Mouse (Mus musculus) embryonic facial prominence, embryonic 13.5 days (tissue): ENCODE data around the gene Apon. TPM values are rescaled to one million over a fixed set of nuclear protein-coding genes. Genes with fewer than 3 reads are reported as not detected.
A peak's percentile ranks its signal among the peaks of the same experiment; 100 is the strongest.

ENCODE experiments used
- ATAC-seq: fragments of 200-750 bp; cut with Nextera tagmentation; 2 replicates; pipeline ENCODE4 v1.8.0; 2017; ENCODE audit warnings: low read depth; ENCODE audit not compliant: insufficient number of reproducible peaks, insufficient read depth, low FRiP score, low TSS enrichment
- H3K27ac ChIP-seq: fragments of 300-500 bp; sonication (generic); 2 replicates; pipeline ENCODE4 v1.5.1; 2015; ENCODE audit warnings: moderate library complexity, mild to moderate bottlenecking, inconsistent platforms
- H3K27me3 ChIP-seq: fragments of 300-500 bp; sonication (generic); 2 replicates; pipeline ENCODE4 v1.6.1; 2015; ENCODE audit warnings: mild to moderate bottlenecking, inconsistent platforms
- H3K36me3 ChIP-seq: fragments of 300-500 bp; sonication (generic); 2 replicates; pipeline ENCODE4 v1.6.1; 2015; ENCODE audit warnings: mild to moderate bottlenecking, inconsistent platforms
- H3K4me1 ChIP-seq: fragments of 300-500 bp; sonication (generic); 2 replicates; pipeline ENCODE4 v1.6.1; 2015; ENCODE audit warnings: inconsistent platforms
- H3K4me2 ChIP-seq: fragments of 300-500 bp; sonication (generic); 2 replicates; pipeline ENCODE4 v1.6.1; 2015; ENCODE audit warnings: moderate library complexity, mild to moderate bottlenecking, inconsistent platforms
- H3K4me3 ChIP-seq: fragments of 300-500 bp; sonication (generic); 2 replicates; pipeline ENCODE4 v1.5.1; 2015; ENCODE audit warnings: mild to moderate bottlenecking, inconsistent platforms
- H3K9ac ChIP-seq: fragments of 300-500 bp; sonication (generic); 2 replicates; pipeline ENCODE4 v1.6.1; 2015; ENCODE audit warnings: mild to moderate bottlenecking, inconsistent platforms
- H3K9me3 ChIP-seq: fragments of 300-500 bp; sonication (generic); 2 replicates; pipeline ENCODE4 v1.6.1; 2016; ENCODE audit warnings: inconsistent platforms
- WGBS: fragments of 180-500 bp; shearing (Covaris S2); methylation state at CpG from one replicate; pipeline ENCODE4 v1.1.7; 2015; ENCODE audit warnings: mixed read lengths; 5-methylcytosine and 5-hydroxymethylcytosine counted together
- polyA plus RNA-seq: library from polyadenylated mRNA; unstranded; fragments of >200 nt; fragmentation: Nextera tagmentation; extraction: Ambion mirVana; gene quantifications from 2 replicates; pipeline ENCODE4 v1.2.1, GENCODE M21; 2015

Gene Apon
- polyA plus RNA-seq, 1 experiment from 2014 or later = 0.58 TPM

- Histone ChIP-seq H3K9me3 (no peaks in the 10 kb centered on the region), H3K4me1 (no peaks in the 10 kb centered on the region), H3K27me3 (peaks cover 6% of the 10 kb centered on the region; the same call in 1 of the 2 replicates), H3K4me3 (no peak overlapping the region), H3K4me2 (no peak overlapping the region), H3K27ac (no peak overlapping the region), H3K36me3 (no peaks in the 10 kb centered on the region), H3K9ac (no peak overlapping the region)
- no peak for ATAC-seq
- WGBS = 94% methylated on average over 18 of the region's 18 CpGs
Observed at GRCm38 (mm10) chr10:128218387-128219117, 35.3 kb upstream of the Apon start.

GRCm38 (mm10) chr10:128221533-128222286 is 32.2 kb upstream of the Apon start:
- ATAC-seq = no peak
- Histone ChIP-seq H3K9me3 (no peaks in the 10 kb centered on the region), H3K4me2 (no peak overlapping the region), H3K4me1 (peaks cover 20% of the 10 kb centered on the region), H3K36me3 (no peaks in the 10 kb centered on the region), H3K9ac (no peak overlapping the region), H3K27ac (no peak overlapping the region), H3K27me3 (no peaks in the 10 kb centered on the region), H3K4me3 (no peak overlapping the region)
- WGBS = 49% methylated on average over 16 of the region's 16 CpGs

GRCm38 (mm10) chr10:128225064-128225463 is 28.8 kb upstream of the Apon start:
- peak overlapping the region; percentile 74 for H3K27ac ChIP-seq
- H3K4me2 ChIP-seq = no peak overlapping the region
- 0 out of 2 replicates have a peak overlapping the region, but pooled peaks have one; percentile 32 for H3K9ac ChIP-seq

GRCm38 (mm10) chr10:128225538-128225937 is 28.4 kb upstream of the Apon start, which contains the start of gene Mip:
Gene Mip (plus strand): TSS chr10:128225838.
- ATAC-seq = no peak
- Histone ChIP-seq H3K4me3 (no peak within 1 kb of the TSS), H3K4me2 (no peak within 1 kb of the TSS), H3K27ac (peak within 1 kb of the TSS; percentile 74), H3K4me1 (peaks cover 26% of the 10 kb centered on the region), H3K9ac (peak within 1 kb of the TSS; percentile 36; the same call in 1 of the 2 replicates), H3K36me3 (no peaks in the 10 kb centered on the region), H3K27me3 (no peaks in the 10 kb centered on the region), H3K9me3 (no peaks in the 10 kb centered on the region)
- WGBS = 48% methylated on average over 4 of the region's 4 CpGs

More at GRCm38 (mm10) chr10:128225064-128225463, 28.8 kb upstream of the Apon start:
- 10% methylated on average over 5 of the region's 5 CpGs for WGBS
- no peak overlapping the region for H3K4me3 ChIP-seq
- no peaks in the 10 kb centered on the region for H3K9me3 ChIP-seq
- ATAC-seq = no peak; the same call in 1 of the 2 replicates
- no peaks in the 10 kb centered on the region for H3K27me3 ChIP-seq
- peaks cover 25% of the 10 kb centered on the region for H3K4me1 ChIP-seq
- no peaks in the 10 kb centered on the region for H3K36me3 ChIP-seq

GRCm38 (mm10) chr10:128227592-128227991 is 26.3 kb upstream of the Apon start:
- WGBS = 76% methylated on average over 9 of the region's 9 CpGs
- Histone ChIP-seq H3K36me3 (no peaks in the 10 kb centered on the region), H3K4me1 (peaks cover 33% of the 10 kb centered on the region), H3K27ac (no peak overlapping the region), H3K9me3 (no peaks in the 10 kb centered on the region), H3K4me2 (no peak overlapping the region), H3K4me3 (no peak overlapping the region), H3K27me3 (no peaks in the 10 kb centered on the region), H3K9ac (no peak overlapping the region; the same call in 1 of the 2 replicates)
- ATAC-seq = no peak

- Histone ChIP-seq H3K36me3 (no peaks in the 10 kb centered on the region), H3K4me3 (no peak overlapping the region), H3K9ac (no peak overlapping the region), H3K9me3 (no peaks in the 10 kb centered on the region), H3K27me3 (no peaks in the 10 kb centered on the region), H3K27ac (no peak overlapping the region), H3K4me2 (no peak overlapping the region), H3K4me1 (peaks cover 36% of the 10 kb centered on the region)
- WGBS = 91% methylated on average over 8 of the region's 8 CpGs
- no peak for ATAC-seq
Observed at GRCm38 (mm10) chr10:128228009-128228408, 25.9 kb upstream of the Apon start.

GRCm38 (mm10) chr10:128230582-128230981 is 23.3 kb upstream of the Apon start:
- Histone ChIP-seq H3K27me3 (no peaks in the 10 kb centered on the region), H3K4me2 (no peak overlapping the region), H3K4me1 (peaks cover 30% of the 10 kb centered on the region), H3K9ac (peak overlapping the region; percentile 89; the same call in 1 of the 2 replicates), H3K4me3 (no peak overlapping the region), H3K27ac (no peak overlapping the region), H3K9me3 (no peaks in the 10 kb centered on the region), H3K36me3 (no peaks in the 10 kb centered on the region; the same call in 1 of the 2 replicates)
- no peak for ATAC-seq
- 77% methylated on average over 12 of the region's 12 CpGs for WGBS

- H3K27ac ChIP-seq = peak overlapping the region; percentile 95
- 11% methylated on average over 5 of the region's 5 CpGs for WGBS
- peak overlapping the region; percentile 67 for H3K4me2 ChIP-seq
Observed at GRCm38 (mm10) chr10:128231146-128231545, 22.8 kb upstream of the Apon start.

GRCm38 (mm10) chr10:128231697-128232419 is 22.0 kb upstream of the Apon start, which contains the start of gene Timeless:
Gene Timeless (plus strand): TSS chr10:128232065.
- 1% methylated on average over 56 of the region's 58 CpGs for WGBS
- Histone ChIP-seq H3K27me3 (no peaks in the 10 kb centered on the region), H3K4me3 (peak within 1 kb of the TSS; percentile 74), H3K36me3 (no peaks in the 10 kb centered on the region; the same call in 1 of the 2 replicates), H3K27ac (peak within 1 kb of the TSS; percentile 95), H3K9ac (peak within 1 kb of the TSS; percentile 89), H3K9me3 (no peaks in the 10 kb centered on the region), H3K4me1 (peaks cover 34% of the 10 kb centered on the region), H3K4me2 (peak within 1 kb of the TSS; percentile 67)
- ATAC-seq = peak; percentile 91

More at GRCm38 (mm10) chr10:128231146-128231545, 22.8 kb upstream of the Apon start:
- no peak for ATAC-seq
- Histone ChIP-seq H3K9me3 (no peaks in the 10 kb centered on the region), H3K9ac (peak overlapping the region; percentile 89), H3K27me3 (no peaks in the 10 kb centered on the region), H3K36me3 (no peaks in the 10 kb centered on the region; the same call in 1 of the 2 replicates), H3K4me3 (peak overlapping the region; percentile 74), H3K4me1 (peaks cover 31% of the 10 kb centered on the region)

GRCm38 (mm10) chr10:128232420-128232985 is 21.4 kb upstream of the Apon start:
- Histone ChIP-seq H3K9me3 (no peaks in the 10 kb centered on the region), H3K27me3 (no peaks in the 10 kb centered on the region), H3K4me1 (peaks cover 32% of the 10 kb centered on the region), H3K27ac (peak overlapping the region; percentile 95), H3K4me3 (peak overlapping the region; percentile 74), H3K9ac (peak overlapping the region; percentile 89), H3K36me3 (no peaks in the 10 kb centered on the region; the same call in 1 of the 2 replicates), H3K4me2 (peak overlapping the region; percentile 67)
- no peak for ATAC-seq
- under 1% methylated on average over 14 of the region's 14 CpGs for WGBS

GRCm38 (mm10) chr10:128236321-128236720 is 17.6 kb upstream of the Apon start:
- H3K4me2 ChIP-seq = no peak overlapping the region
- ATAC-seq = no peak
- 43% methylated on average over 4 of the region's 4 CpGs for WGBS
- H3K27ac ChIP-seq = peak overlapping the region; percentile 81
- H3K36me3 ChIP-seq = peaks cover 19% of the 10 kb centered on the region
- no peaks in the 10 kb centered on the region for H3K27me3 ChIP-seq
- no peaks in the 10 kb centered on the region for H3K9me3 ChIP-seq
- peaks cover 29% of the 10 kb centered on the region for H3K4me1 ChIP-seq
- peak overlapping the region; percentile 46; the same call in 1 of the 2 replicates for H3K9ac ChIP-seq
- no peak overlapping the region for H3K4me3 ChIP-seq
